Mouse (Mus musculus): ENCODE results near the gene Ap1s3.

Gene Ap1s3

DNA sequence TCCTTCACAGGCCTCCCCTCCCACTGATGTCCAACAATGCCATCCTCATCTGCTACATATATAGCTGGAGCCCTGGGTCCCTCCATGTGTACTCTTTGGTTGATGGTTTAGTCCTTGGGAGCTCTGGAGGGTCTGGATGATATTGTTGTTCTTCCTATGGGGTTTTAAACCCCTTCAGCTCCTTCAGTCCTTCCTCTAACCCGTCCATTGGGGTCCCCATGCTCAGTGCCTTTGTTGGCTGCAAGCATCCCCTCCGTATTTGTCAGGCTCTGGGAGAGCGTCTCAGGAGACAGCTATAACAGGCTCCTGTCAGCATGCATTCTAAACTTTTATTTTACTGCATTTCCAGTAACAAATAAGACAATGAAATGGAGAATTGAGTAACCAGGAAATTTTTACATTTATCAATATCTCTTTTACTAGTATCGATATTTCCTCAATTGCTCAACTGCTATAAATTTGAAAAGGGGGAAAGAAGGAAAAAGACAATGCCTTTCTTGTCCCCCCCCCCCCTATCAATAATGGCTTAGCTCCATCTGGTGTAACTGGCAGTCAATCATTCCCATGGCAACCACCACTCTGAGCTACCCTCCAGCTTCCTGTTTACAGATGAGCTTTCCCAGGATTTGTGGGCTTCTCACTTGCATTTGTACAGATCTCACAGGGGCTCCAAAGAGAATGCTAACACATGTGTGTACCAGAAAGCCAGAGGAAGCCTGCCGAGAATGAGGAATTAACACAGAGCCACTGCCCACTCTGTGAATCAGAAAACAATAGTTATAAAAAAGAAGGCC lies 73.2 kb downstream of the Ap1s3 start:
- peak; percentile 39 for DNase-seq (ENCODE audit: low read depth, low spot score)

DNA sequence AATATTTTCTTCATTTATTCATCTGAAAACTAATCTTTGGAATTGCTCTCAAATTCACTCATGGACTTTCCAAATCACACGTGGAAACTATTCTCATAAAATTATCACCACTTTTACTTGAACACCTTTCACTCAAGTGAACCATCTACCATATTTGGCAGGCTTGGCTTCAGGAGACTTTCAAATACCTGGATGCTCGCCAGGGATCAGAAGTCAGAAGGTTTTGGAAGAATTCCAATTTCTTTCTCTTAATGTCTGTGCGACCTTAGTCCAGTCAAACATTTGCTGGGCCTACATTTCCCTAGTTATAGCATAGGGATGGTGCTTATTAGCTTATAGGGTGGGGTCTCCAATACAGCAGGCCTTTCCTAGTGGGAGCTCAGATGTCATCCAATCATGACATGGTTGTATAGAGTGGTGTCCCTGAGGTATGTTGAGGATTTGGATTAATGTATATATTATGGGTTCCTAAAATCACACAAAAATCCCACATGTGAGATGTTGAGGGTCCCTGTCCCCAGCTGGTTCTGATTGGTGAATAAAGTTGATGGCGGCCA lies 79.0 kb downstream of the Ap1s3 start:
- no peak for DNase-seq (ENCODE audit: low read depth, low spot score)

DNA sequence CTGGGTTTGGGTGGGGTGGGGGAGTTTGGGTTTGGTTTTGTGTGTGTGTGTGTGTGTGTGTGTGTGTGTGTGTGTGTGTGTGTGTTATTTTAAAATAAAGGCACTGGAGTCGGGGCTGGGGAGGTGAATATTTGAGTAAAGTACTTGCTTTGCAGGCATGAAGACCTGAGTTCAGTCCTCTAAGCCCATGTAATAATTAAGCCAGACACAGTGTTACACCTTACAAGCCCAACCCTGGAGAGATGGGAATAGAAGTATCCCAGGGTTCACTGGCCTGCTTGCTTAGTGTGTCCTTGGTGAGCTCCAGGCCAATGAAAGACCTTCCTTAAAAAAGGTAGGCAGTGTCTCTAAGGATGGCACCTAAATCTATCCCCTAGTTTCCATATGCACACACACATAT lies 80.7 kb downstream of the Ap1s3 start:
- no peak for DNase-seq (ENCODE audit: low read depth, low spot score)

- no peak for DNase-seq (ENCODE audit: low read depth, low spot score)
These were observed 81.6 kb downstream of the Ap1s3 start for GRCm38 (mm10) chr1:79589971-79590763.

DNA sequence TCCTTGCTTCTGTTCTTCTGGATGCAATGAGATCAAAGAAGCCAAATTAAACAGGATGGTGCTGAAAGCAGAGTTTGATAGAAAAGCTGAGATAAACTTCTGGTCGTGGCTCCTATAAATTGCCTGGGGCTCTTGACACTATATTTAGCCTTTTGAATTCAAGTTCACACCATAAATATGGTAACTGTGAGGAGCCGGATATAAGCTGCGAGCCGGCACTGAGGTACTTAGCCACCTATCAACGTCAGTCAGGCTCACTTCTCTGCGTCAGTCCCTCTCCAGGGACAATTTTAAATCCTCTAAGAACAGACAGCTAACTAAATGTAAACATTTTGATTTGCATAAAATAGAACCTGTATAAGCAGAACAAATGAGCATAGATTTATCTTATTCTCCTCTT lies 82.3 kb downstream of the Ap1s3 start:
- no peak for DNase-seq (ENCODE audit: low read depth, low spot score)

DNA sequence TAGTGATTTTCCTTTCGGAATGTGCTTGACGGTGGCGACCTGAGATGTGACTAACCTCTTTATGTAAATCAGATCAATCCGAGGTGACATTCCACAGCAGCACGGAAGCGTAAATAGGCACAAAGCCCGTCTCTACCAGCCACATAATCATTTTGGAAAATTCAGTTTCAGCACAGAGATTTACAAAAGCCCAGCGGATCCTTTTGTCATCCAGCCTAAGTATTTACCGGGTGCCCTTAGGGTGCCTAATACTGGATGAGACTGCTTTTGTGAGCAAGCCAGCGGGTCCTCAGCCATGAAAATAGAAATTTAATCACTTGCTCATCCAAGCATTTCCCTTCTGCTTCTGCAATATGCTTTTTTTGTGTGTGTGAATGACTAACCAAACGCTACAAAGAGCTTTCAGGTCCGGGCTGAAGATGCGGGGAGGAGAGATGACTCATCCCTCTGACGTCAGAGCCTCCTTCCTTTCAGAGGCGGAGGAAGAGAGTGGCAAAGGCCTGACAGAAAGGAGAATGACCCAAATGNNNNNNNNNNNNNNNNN lies 90.6 kb downstream of the Ap1s3 start:
- DNase-seq (ENCODE audit: low read depth, low spot score) = peak; percentile 73

GRCm38 (mm10) chr1:79577357-79577756 lies 94.4 kb downstream of the Ap1s3 start:
- DNase-seq (ENCODE audit: low read depth, low spot score) = no peak

DNA sequence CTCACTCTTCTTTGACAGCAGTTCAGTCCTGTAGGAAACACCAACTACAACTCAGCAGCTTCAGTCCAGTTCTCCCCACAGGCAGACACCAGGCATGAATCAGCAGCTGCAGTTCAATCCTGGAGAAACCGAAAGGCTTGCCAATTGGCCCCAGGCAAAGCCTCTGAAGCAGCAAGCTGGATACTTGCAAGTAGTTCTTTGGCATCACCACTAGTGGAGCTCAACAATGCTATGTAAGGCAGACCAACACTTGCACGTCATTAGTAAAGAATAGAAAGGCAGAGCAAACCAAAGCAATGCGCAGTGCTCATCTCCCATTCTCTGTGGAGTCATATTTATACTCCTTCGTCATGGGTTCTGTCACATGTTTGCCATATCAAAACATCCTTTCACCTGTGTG lies 99.9 kb downstream of the Ap1s3 start:
- DNase-seq (ENCODE audit: low read depth, low spot score) = no peak

GRCm38 (mm10) chr1:79571126-79571525 lies 100.6 kb downstream of the Ap1s3 start:
- no peak for DNase-seq (ENCODE audit: low read depth, low spot score)

DNA sequence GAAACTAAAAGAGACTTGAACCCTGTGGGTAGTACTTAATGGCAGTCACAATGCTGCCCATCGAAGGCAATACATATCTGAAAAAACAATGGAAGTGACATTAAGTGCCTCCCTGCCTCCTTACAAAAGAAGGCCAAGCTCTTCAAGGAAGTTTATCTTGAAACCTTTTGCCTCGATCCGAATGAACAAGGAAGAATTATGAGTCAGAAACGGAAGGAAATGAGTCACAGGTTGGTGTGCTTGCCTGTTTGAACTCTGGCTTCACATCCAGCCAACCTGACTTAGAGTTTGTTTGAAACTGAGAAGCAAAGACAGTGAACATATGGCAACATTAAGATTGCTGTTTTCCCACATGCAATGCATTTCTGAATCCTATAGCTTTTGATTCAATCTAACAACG lies 110.6 kb downstream of the Ap1s3 start:
- no peak for DNase-seq (ENCODE audit: low read depth, low spot score)

All from mesoderm, embryonic 11.5 days (tissue).